Mouse (Mus musculus): ENCODE measurements at regions not wholly inside any gene's neighbourhood (a gene's known extent, or its start where the extent isn't known, plus 50 kb on each side); places are given as distances from the start of the nearest gene placed in this dataset.

DNA sequence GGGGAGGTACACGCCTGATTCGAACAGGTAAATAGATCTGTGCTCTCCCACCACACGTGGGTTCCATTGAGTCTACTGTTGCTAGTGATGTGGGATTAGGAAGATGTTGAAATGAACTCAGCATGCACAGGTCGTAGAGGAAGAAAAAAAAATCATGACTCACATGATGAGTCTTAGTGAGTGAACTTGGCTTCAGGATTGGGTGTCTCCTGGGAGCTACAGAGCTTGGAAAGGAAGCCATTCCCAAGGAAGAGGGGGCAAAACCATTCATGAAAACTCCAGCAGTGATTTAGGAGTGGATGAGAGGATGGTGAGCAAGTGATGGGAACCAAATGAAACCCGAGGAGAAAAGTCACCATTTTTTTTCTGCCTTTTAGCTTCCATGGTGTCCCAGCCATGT is 215.9 kb upstream of the Lrtm1 start:
- Histone ChIP-seq H3K36me3 (replicated peaks; ENCODE audit: control insufficient read depth, insufficient read depth, low read depth) (no peaks in the 10 kb centered on the region), H3K4me1 (replicated peaks; ENCODE audit: control insufficient read depth in 2 of 2, insufficient read depth in 2 of 2, low read length in 1 of 2) (no peaks in the 10 kb centered on the region)
- whole genome bisulfite sequencing (ENCODE audit: insufficient replicate concordance): 51% methylated on average over 5 of the region's 5 CpGs

DNA sequence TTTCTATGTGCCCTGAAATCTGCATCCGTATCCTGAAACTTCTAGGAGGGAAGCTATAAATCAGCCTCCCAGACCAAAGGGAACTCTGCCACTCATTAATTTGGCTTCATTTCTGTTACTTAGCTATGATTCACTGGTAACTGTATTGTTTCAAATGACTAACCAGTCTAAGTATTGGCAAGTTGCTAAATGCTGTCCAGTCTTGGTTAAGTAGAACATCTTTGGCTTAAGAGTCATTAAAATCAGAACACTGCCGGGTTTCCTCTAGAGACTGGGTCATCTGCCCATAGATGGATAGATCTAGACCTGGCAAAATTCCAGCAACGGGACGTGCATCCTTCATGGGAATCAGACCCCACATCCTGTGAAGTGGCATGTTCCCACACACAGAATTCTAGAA is 209.9 kb upstream of the Lrtm1 start:
- Histone ChIP-seq H3K4me2 (ENCODE audit: low read depth) (no peak overlapping the region), H3K4me3 (ENCODE audit: insufficient read depth in 1 of 2, low read depth in 2 of 2, low read length in 2 of 2) (no peak overlapping the region), H3K9ac (replicated peaks) (no peak overlapping the region), H3K36me3 (replicated peaks; ENCODE audit: control insufficient read depth, insufficient read depth, low read depth) (no peaks in the 10 kb centered on the region), H3K27me3 (ENCODE audit: control insufficient read depth, insufficient read depth, low read length) (no peaks in the 10 kb centered on the region), H3K4me1 (replicated peaks; ENCODE audit: control insufficient read depth in 2 of 2, insufficient read depth in 2 of 2, low read length in 1 of 2) (no peaks in the 10 kb centered on the region), H3K27ac (no peak overlapping the region), H3K9me3 (ENCODE audit: control insufficient read depth, low read length) (no peaks in the 10 kb centered on the region)
- 55% methylated on average over 4 of the region's 4 CpGs for WGBS (ENCODE audit: insufficient replicate concordance)
- no peak for TF ChIP-seq EP300 (IDR thresholded peaks at IDR 0.05; ENCODE audit: low read depth)
- TF ChIP-seq CTCF (IDR thresholded peaks at IDR 0.05; ENCODE audit: low read depth): no peak
- DNase-seq (ENCODE audit: low read depth in 3 of 3, low spot score in 3 of 3) (no peak), ATAC-seq (ENCODE audit: insufficient read depth) (no peak)

More for the DNA sequence above, 215.9 kb upstream of the Lrtm1 start:
- H3K4me2 ChIP-seq (ENCODE audit: low read depth): no peak overlapping the region
- no peaks in the 10 kb centered on the region for H3K9me3 ChIP-seq (ENCODE audit: control insufficient read depth, low read length)
- ATAC-seq (ENCODE audit: insufficient read depth): no peak
- H3K4me3 ChIP-seq (ENCODE audit: insufficient read depth in 1 of 2, low read depth in 2 of 2, low read length in 2 of 2): no peak overlapping the region
- H3K9ac ChIP-seq (replicated peaks): no peak overlapping the region
- TF ChIP-seq EP300 (IDR thresholded peaks at IDR 0.05; ENCODE audit: low read depth) (no peak), CTCF (IDR thresholded peaks at IDR 0.05; ENCODE audit: low read depth) (no peak)
- no peaks in the 10 kb centered on the region for H3K27me3 ChIP-seq (ENCODE audit: control insufficient read depth, insufficient read depth, low read length)
- DNase-seq (ENCODE audit: low read depth in 3 of 3, low spot score in 3 of 3): no peak
- no peak overlapping the region for H3K27ac ChIP-seq

DNA sequence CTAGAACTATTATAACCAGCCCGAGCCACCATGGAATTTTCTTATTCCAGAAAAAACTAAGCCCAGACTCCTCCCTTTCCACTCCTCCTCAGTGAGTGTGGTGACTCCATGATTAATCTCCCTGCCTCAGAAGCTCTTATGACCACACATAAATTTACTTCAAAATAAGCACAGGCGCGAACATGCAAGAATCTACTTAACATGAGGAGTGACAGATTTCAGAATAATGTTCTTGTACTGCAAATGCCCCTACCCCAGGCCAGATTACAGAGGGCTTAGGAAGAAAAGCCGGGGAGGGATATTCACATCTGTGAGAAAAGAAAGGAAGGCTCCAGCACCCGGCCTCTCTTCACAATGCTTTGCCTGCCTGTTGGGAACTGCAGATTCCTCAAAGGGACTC is 208.7 kb upstream of the Lrtm1 start:
- DNase-seq (ENCODE audit: low read depth in 3 of 3, low spot score in 3 of 3): no peak
- H3K4me1 ChIP-seq (replicated peaks; ENCODE audit: control insufficient read depth in 2 of 2, insufficient read depth in 2 of 2, low read length in 1 of 2): no peaks in the 10 kb centered on the region
- H3K9me3 ChIP-seq (ENCODE audit: control insufficient read depth, low read length): no peaks in the 10 kb centered on the region
- TF ChIP-seq EP300 (IDR thresholded peaks at IDR 0.05; ENCODE audit: low read depth): no peak
- no peak for TF ChIP-seq CTCF (IDR thresholded peaks at IDR 0.05; ENCODE audit: low read depth)
- H3K9ac ChIP-seq (replicated peaks): no peak overlapping the region
- H3K36me3 ChIP-seq (replicated peaks; ENCODE audit: control insufficient read depth, insufficient read depth, low read depth): no peaks in the 10 kb centered on the region
- H3K27ac ChIP-seq: no peak overlapping the region
- H3K27me3 ChIP-seq (ENCODE audit: control insufficient read depth, insufficient read depth, low read length): no peaks in the 10 kb centered on the region
- H3K4me2 ChIP-seq (ENCODE audit: low read depth): no peak overlapping the region
- no peak for ATAC-seq (ENCODE audit: insufficient read depth)
- H3K4me3 ChIP-seq (ENCODE audit: insufficient read depth in 1 of 2, low read depth in 2 of 2, low read length in 2 of 2): no peak overlapping the region
- 46% methylated on average over 5 of the region's 5 CpGs for WGBS (ENCODE audit: insufficient replicate concordance)

DNA sequence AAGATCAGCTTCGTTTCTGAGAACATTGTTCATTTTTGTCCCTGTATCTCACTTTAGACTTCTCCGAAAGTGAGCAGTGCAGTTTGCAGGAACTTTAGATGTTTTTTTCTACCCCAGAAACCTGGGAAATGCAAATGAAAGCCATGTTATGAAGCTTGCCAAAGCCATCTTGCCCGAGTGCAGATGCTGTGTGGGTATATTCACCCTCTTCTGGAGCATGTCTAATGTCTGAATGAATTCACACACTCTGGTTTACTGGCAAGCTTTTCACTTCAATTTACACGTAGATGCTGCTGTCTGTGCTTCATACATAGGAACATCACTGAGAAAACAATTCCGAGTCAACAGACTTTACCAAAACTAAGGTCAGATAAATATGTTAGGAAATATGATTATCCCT is 197.0 kb upstream of the Lrtm1 start:
- TF ChIP-seq CTCF (IDR thresholded peaks at IDR 0.05; ENCODE audit: low read depth) (no peak), EP300 (IDR thresholded peaks at IDR 0.05; ENCODE audit: low read depth) (no peak)
- H3K9me3 ChIP-seq (ENCODE audit: control insufficient read depth, low read length): no peaks in the 10 kb centered on the region
- H3K4me3 ChIP-seq (ENCODE audit: insufficient read depth in 1 of 2, low read depth in 2 of 2, low read length in 2 of 2): no peak overlapping the region
- H3K4me2 ChIP-seq (ENCODE audit: low read depth): no peak overlapping the region
- no peaks in the 10 kb centered on the region for H3K4me1 ChIP-seq (replicated peaks; ENCODE audit: control insufficient read depth in 2 of 2, insufficient read depth in 2 of 2, low read length in 1 of 2)
- ATAC-seq (ENCODE audit: insufficient read depth) (no peak), DNase-seq (ENCODE audit: low read depth in 3 of 3, low spot score in 3 of 3) (no peak)
- no peak overlapping the region for H3K27ac ChIP-seq
- 54% methylated on average over 5 of the region's 5 CpGs for WGBS (ENCODE audit: insufficient replicate concordance)
- no peaks in the 10 kb centered on the region for H3K36me3 ChIP-seq (replicated peaks; ENCODE audit: control insufficient read depth, insufficient read depth, low read depth)
- no peak overlapping the region for H3K9ac ChIP-seq (replicated peaks)
- H3K27me3 ChIP-seq (ENCODE audit: control insufficient read depth, insufficient read depth, low read length): no peaks in the 10 kb centered on the region

DNA sequence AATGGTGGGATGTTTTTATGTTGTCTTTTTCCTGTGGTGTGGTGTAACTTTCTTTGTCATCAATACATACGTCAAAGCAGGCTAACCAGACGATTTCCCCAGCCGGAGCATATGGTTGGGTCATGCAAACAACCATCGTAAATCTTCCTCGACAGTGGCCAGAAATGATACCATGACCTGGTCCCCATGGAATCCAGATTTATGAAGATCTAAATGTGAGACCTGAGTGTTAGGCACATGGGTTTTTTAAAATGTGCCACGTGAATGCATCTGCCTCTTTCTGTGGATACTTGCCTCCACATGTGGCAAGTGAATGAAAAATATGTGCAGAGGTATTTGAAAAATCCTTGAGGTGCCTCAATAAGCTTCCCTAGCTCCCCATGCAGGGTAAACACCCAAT is 190.8 kb upstream of the Lrtm1 start:
- no peaks in the 10 kb centered on the region for H3K4me1 ChIP-seq (replicated peaks; ENCODE audit: control insufficient read depth in 2 of 2, insufficient read depth in 2 of 2, low read length in 1 of 2)
- no peak for DNase-seq (ENCODE audit: low read depth in 3 of 3, low spot score in 3 of 3)
- no peak overlapping the region for H3K27ac ChIP-seq
- no peak for ATAC-seq (ENCODE audit: insufficient read depth)
- H3K9me3 ChIP-seq (ENCODE audit: control insufficient read depth, low read length): no peaks in the 10 kb centered on the region
- no peak overlapping the region for H3K4me3 ChIP-seq (ENCODE audit: insufficient read depth in 1 of 2, low read depth in 2 of 2, low read length in 2 of 2)
- TF ChIP-seq EP300 (IDR thresholded peaks at IDR 0.05; ENCODE audit: low read depth) (no peak), CTCF (IDR thresholded peaks at IDR 0.05; ENCODE audit: low read depth) (no peak)
- H3K27me3 ChIP-seq (ENCODE audit: control insufficient read depth, insufficient read depth, low read length): no peaks in the 10 kb centered on the region
- no peak overlapping the region for H3K4me2 ChIP-seq (ENCODE audit: low read depth)
- H3K9ac ChIP-seq (replicated peaks): no peak overlapping the region
- 49% methylated on average over 6 of the region's 6 CpGs for WGBS (ENCODE audit: insufficient replicate concordance)
- H3K36me3 ChIP-seq (replicated peaks; ENCODE audit: control insufficient read depth, insufficient read depth, low read depth): no peaks in the 10 kb centered on the region

DNA sequence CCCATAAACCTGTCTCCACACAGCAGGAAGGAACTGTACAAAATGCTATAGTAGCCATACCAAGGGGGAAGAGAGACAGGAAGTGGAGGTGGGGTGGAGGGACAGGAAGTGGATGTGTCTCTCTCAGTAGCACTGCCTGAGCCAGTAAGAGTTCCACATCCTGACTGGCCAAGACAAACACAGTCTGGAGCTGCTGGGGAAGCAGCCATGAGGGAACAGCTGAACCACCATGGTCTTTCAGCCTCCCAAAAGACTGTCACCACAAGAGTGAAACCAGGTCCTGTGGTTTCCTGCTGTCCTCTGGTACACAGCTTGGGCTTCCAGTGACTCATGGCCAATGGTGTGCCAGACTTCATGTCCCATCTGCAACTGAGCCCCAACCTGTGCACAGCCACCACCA is 180.9 kb upstream of the Lrtm1 start:
- ATAC-seq (ENCODE audit: insufficient read depth) (no peak), DNase-seq (ENCODE audit: low read depth in 3 of 3, low spot score in 3 of 3) (peak in 1 of 3 experiments; percentile 4)
- no peak overlapping the region for H3K4me3 ChIP-seq (ENCODE audit: insufficient read depth in 1 of 2, low read depth in 2 of 2, low read length in 2 of 2)
- TF ChIP-seq EP300 (IDR thresholded peaks at IDR 0.05; ENCODE audit: low read depth): no peak
- H3K27ac ChIP-seq: no peak overlapping the region
- no peaks in the 10 kb centered on the region for H3K9me3 ChIP-seq (ENCODE audit: control insufficient read depth, low read length)
- H3K4me2 ChIP-seq (ENCODE audit: low read depth): no peak overlapping the region
- no peaks in the 10 kb centered on the region for H3K4me1 ChIP-seq (replicated peaks; ENCODE audit: control insufficient read depth in 2 of 2, insufficient read depth in 2 of 2, low read length in 1 of 2)
- no peak overlapping the region for H3K9ac ChIP-seq (replicated peaks)
- no peaks in the 10 kb centered on the region for H3K27me3 ChIP-seq (ENCODE audit: control insufficient read depth, insufficient read depth, low read length)
- H3K36me3 ChIP-seq (replicated peaks; ENCODE audit: control insufficient read depth, insufficient read depth, low read depth): no peaks in the 10 kb centered on the region
